ENCODE assay signal across 10 mouse cellular contexts in genomic region chr2:78189620-78190019, GRCm38 (mm10).
A peak's percentile ranks its signal among the peaks of the same experiment; 100 is the strongest.
DNase-seq lines count a peak whose midpoint lies in the region; ATAC-seq and TF ChIP-seq lines count a peak whose summit lies in the region.
"Had no signal": no experiment of that assay in that cellular context is flagged by ENCODE, and none has a peak within 500 bp of the region (broad histone marks: within the 10 kb centered on the region; RNA-seq: fewer than 3 reads in every experiment).

No protein-coding gene starts in this region.

- no peaks in the 10 kb centered on the region for H3K9me3 ChIP-seq in forebrain, embryonic 10.5 days
- H3K9me3 ChIP-seq in forebrain, embryonic 15.5 days = no peaks in the 10 kb centered on the region
- no peaks in the 10 kb centered on the region for H3K9me3 ChIP-seq in midbrain, embryonic 12.5 days
- H3K9me3 ChIP-seq in midbrain, embryonic 15.5 days = no peaks in the 10 kb centered on the region
- no peaks in the 10 kb centered on the region for H3K9me3 ChIP-seq in hindbrain, postnatal 0 days (ENCODE audit: low read length)
- no peaks in the 10 kb centered on the region for H3K9me3 ChIP-seq in stomach, embryonic 15.5 days
- H3K9me3 ChIP-seq: heart, embryonic 13.5 days had no signal

- ATAC-seq in forebrain, embryonic 15.5 days (replicated peaks) = no peak
- peak; percentile 77 for ATAC-seq in midbrain, embryonic 12.5 days (ENCODE audit: low FRiP score, low read depth)
- no peak for ATAC-seq in midbrain, embryonic 15.5 days (replicated peaks)
- ATAC-seq in hindbrain, postnatal 0 days = peak; percentile 86
- peak; percentile 31; the same call in 1 of the 2 replicates for ATAC-seq in stomach, embryonic 15.5 days (ENCODE audit: insufficient read depth, low FRiP score, low read depth)

- H3K27me3 ChIP-seq in forebrain, embryonic 10.5 days (ENCODE audit: poor library complexity, severe bottlenecking) = no peaks in the 10 kb centered on the region
- H3K27me3 ChIP-seq in forebrain, embryonic 15.5 days = no peaks in the 10 kb centered on the region
- no peaks in the 10 kb centered on the region for H3K27me3 ChIP-seq in midbrain, embryonic 12.5 days
- H3K27me3 ChIP-seq in midbrain, embryonic 15.5 days (replicated peaks) = no peaks in the 10 kb centered on the region
- no peaks in the 10 kb centered on the region for H3K27me3 ChIP-seq in hindbrain, postnatal 0 days (ENCODE audit: insufficient read depth, low read length)
- H3K27me3 ChIP-seq in stomach, embryonic 15.5 days (replicated peaks) = no peaks in the 10 kb centered on the region
- H3K27me3 ChIP-seq: heart, embryonic 13.5 days had no signal

- H3K4me3 ChIP-seq in forebrain, embryonic 10.5 days = no peak overlapping the region
- H3K4me3 ChIP-seq in forebrain, embryonic 15.5 days = no peak overlapping the region
- H3K4me3 ChIP-seq in midbrain, embryonic 12.5 days = no peak overlapping the region
- H3K4me3 ChIP-seq in midbrain, embryonic 15.5 days = no peak overlapping the region
- no peak overlapping the region for H3K4me3 ChIP-seq in hindbrain, postnatal 0 days (ENCODE audit: low read length)
- no peak overlapping the region for H3K4me3 ChIP-seq in stomach, embryonic 15.5 days (replicated peaks)
- H3K4me3 ChIP-seq: heart, embryonic 13.5 days had no signal

- WGBS in forebrain, embryonic 10.5 days = 17% methylated on average over 1 of the region's 1 CpGs
- 12% methylated on average over 1 of the region's 1 CpGs for WGBS in forebrain, embryonic 15.5 days
- WGBS in midbrain, embryonic 12.5 days = 7% methylated on average over 1 of the region's 1 CpGs
- 11% methylated on average over 1 of the region's 1 CpGs for WGBS in midbrain, embryonic 15.5 days
- WGBS in hindbrain, postnatal 0 days = 10% methylated on average over 1 of the region's 1 CpGs
- WGBS in stomach, embryonic 15.5 days = 6% methylated on average over 1 of the region's 1 CpGs

- peak; percentile 37 for DNase-seq in forebrain, embryonic 10.5 days (ENCODE audit: extremely low spot score, low spot score)
- DNase-seq in hindbrain, postnatal 0 days (ENCODE audit: low spot score) = peak; percentile 59
- no peak for DNase-seq in thymus, postnatal 14 days
- no peak for DNase-seq in spleen, adult 18-20 months
- DNase-seq: cerebellum, adult 11 months had no signal

- H3K4me1 ChIP-seq in forebrain, embryonic 10.5 days = peaks cover 5% of the 10 kb centered on the region; the same call in 1 of the 2 replicates
- H3K4me1 ChIP-seq in forebrain, embryonic 15.5 days = peaks cover 1% of the 10 kb centered on the region; the same call in 1 of the 2 replicates
- peaks cover 4% of the 10 kb centered on the region; the same call in 1 of the 2 replicates for H3K4me1 ChIP-seq in midbrain, embryonic 12.5 days
- H3K4me1 ChIP-seq in midbrain, embryonic 15.5 days = no peaks in the 10 kb centered on the region
- H3K4me1 ChIP-seq in hindbrain, postnatal 0 days (ENCODE audit: insufficient read depth, low read length) = no peaks in the 10 kb centered on the region
- H3K4me1 ChIP-seq in stomach, embryonic 15.5 days = no peaks in the 10 kb centered on the region

- no peak for TF ChIP-seq CTCF in hindbrain, postnatal 0 days (IDR thresholded peaks at IDR 0.05; ENCODE audit: low read depth)

- H3K4me2 ChIP-seq in forebrain, embryonic 15.5 days (replicated peaks) = no peak overlapping the region
- H3K4me2 ChIP-seq in midbrain, embryonic 12.5 days (replicated peaks) = no peak overlapping the region
- H3K4me2 ChIP-seq in midbrain, embryonic 15.5 days = no peak overlapping the region
- H3K4me2 ChIP-seq in hindbrain, postnatal 0 days (ENCODE audit: low read depth, low read length) = no peak overlapping the region
- no peak overlapping the region for H3K4me2 ChIP-seq in stomach, embryonic 15.5 days
- H3K4me2 ChIP-seq: heart, embryonic 13.5 days had no signal

- no peak overlapping the region for H3K9ac ChIP-seq in forebrain, embryonic 15.5 days (replicated peaks)
- H3K9ac ChIP-seq in midbrain, embryonic 12.5 days (replicated peaks) = no peak overlapping the region
- H3K9ac ChIP-seq in midbrain, embryonic 15.5 days = no peak overlapping the region
- no peak overlapping the region for H3K9ac ChIP-seq in hindbrain, postnatal 0 days (replicated peaks; ENCODE audit: low read length)
- no peak overlapping the region for H3K9ac ChIP-seq in stomach, embryonic 15.5 days
- H3K9ac ChIP-seq: heart, embryonic 13.5 days had no signal

- no peak overlapping the region for H3K27ac ChIP-seq in forebrain, embryonic 10.5 days
- no peak overlapping the region for H3K27ac ChIP-seq in forebrain, embryonic 15.5 days (replicated peaks)
- H3K27ac ChIP-seq in midbrain, embryonic 12.5 days (replicated peaks) = no peak overlapping the region
- H3K27ac ChIP-seq in midbrain, embryonic 15.5 days = no peak overlapping the region
- H3K27ac ChIP-seq in hindbrain, postnatal 0 days = no peak overlapping the region
- no peak overlapping the region for H3K27ac ChIP-seq in stomach, embryonic 15.5 days
- H3K27ac ChIP-seq: heart, embryonic 13.5 days had no signal

- H3K36me3 ChIP-seq in forebrain, embryonic 10.5 days (replicated peaks) = no peaks in the 10 kb centered on the region
- no peaks in the 10 kb centered on the region for H3K36me3 ChIP-seq in forebrain, embryonic 15.5 days
- no peaks in the 10 kb centered on the region for H3K36me3 ChIP-seq in midbrain, embryonic 12.5 days
- H3K36me3 ChIP-seq in midbrain, embryonic 15.5 days (replicated peaks) = no peaks in the 10 kb centered on the region
- H3K36me3 ChIP-seq in hindbrain, postnatal 0 days (ENCODE audit: insufficient read depth, low read length) = no peaks in the 10 kb centered on the region
- H3K36me3 ChIP-seq in stomach, embryonic 15.5 days = no peaks in the 10 kb centered on the region
- H3K36me3 ChIP-seq: heart, embryonic 13.5 days had no signal

Comparison
In these comparisons a context has a peak if more than half of its experiments do, and no peak if none do; other contexts are left out.
1. ATAC-seq: peak in midbrain, embryonic 12.5 days (single experiment), hindbrain, postnatal 0 days (single experiment) and stomach, embryonic 15.5 days (single experiment); none in forebrain, embryonic 15.5 days (single experiment) and midbrain, embryonic 15.5 days (single experiment).
2. DNase-seq: peak in forebrain, embryonic 10.5 days (single experiment) and hindbrain, postnatal 0 days (single experiment); none in thymus, postnatal 14 days (single experiment) and spleen, adult 18-20 months (0 of 2).